Mouse (Mus musculus) ovary, adult 18-20 months (tissue): ENCODE data around the gene Efcab12.
"Not testable (repeated sequence)": the region's sequence is repeated elsewhere in the genome, so short reads cannot be mapped to it uniquely, and the experiment has no call there.

Source experiments
- DNase-seq: peaks from one replicate; pipeline ENCODE4 v3.0.0; 2022; ENCODE audit warnings: low spot score, mixed read lengths

Gene Efcab12

GRCm38 (mm10) chr6:115845006-115845405 lies 6.8 kb upstream of the Efcab12 start:
- no peak for DNase-seq

GRCm38 (mm10) chr6:115838745-115839144 lies 533 bp upstream of the Efcab12 start:
- no peak for DNase-seq

GRCm38 (mm10) chr6:115833861-115834260 lies 4.4 kb downstream of the Efcab12 start:
- DNase-seq, result no peak

- no peak for DNase-seq
Observed at GRCm38 (mm10) chr6:115832152-115832850, 5.9 kb downstream of the Efcab12 start.

GRCm38 (mm10) chr6:115830779-115831601 lies 7.2 kb downstream of the Efcab12 start:
- no peak for DNase-seq

GRCm38 (mm10) chr6:115823850-115824464 lies 14.3 kb downstream of the Efcab12 start:
- not testable (repeated sequence) for DNase-seq

GRCm38 (mm10) chr6:115821216-115821993 lies 16.8 kb downstream of the Efcab12 start:
- no peak for DNase-seq

- no peak for DNase-seq
Observed at GRCm38 (mm10) chr6:115818129-115818528, 20.1 kb downstream of the Efcab12 start.

GRCm38 (mm10) chr6:115815041-115815440 lies 23.2 kb downstream of the Efcab12 start:
- DNase-seq, result no peak

GRCm38 (mm10) chr6:115814104-115814503 lies 24.1 kb downstream of the Efcab12 start:
- DNase-seq, result peak; percentile 50

- no peak for DNase-seq
Observed at GRCm38 (mm10) chr6:115811606-115812005, 26.6 kb downstream of the Efcab12 start.

GRCm38 (mm10) chr6:115808488-115809231 lies 29.6 kb downstream of the Efcab12 start, which contains the start of gene Rpl32:
Gene Rpl32 (minus strand): TSS chr6:115808747.
- peak; percentile 68 for DNase-seq

- no peak for DNase-seq
Observed at GRCm38 (mm10) chr6:115808196-115808487, 30.1 kb downstream of the Efcab12 start.

- DNase-seq, result no peak
Observed at GRCm38 (mm10) chr6:115807464-115808195, 30.6 kb downstream of the Efcab12 start.

GRCm38 (mm10) chr6:115804432-115805192 lies 33.6 kb downstream of the Efcab12 start:
- no peak for DNase-seq

GRCm38 (mm10) chr6:115803541-115804382 lies 34.5 kb downstream of the Efcab12 start:
- peak; percentile 53 for DNase-seq

- DNase-seq, result no peak
Observed at GRCm38 (mm10) chr6:115801811-115802210, 36.4 kb downstream of the Efcab12 start.

- DNase-seq, result no peak
Observed at GRCm38 (mm10) chr6:115792691-115793215, 45.5 kb downstream of the Efcab12 start.
